Mouse (Mus musculus): ENCODE data around the gene Olfr532. TPM values are rescaled to one million over a fixed set of nuclear protein-coding genes. Genes with fewer than 3 reads are reported as not detected.
"Not testable (repeated sequence)": the region's sequence is repeated elsewhere in the genome, so short reads cannot be mapped to it uniquely, and the experiment has no call there.

Olfr532 gene
- polyA plus RNA-seq (2012; rRNA removed), result not detected in 2 replicates

GRCm38 (mm10) chr7:140421539-140421938, at the start of gene Olfr532:
TSS of gene Olfr532 (minus strand) at chr7:140421639.
- DNase-seq (ENCODE audit: low read depth), result no peak
- TF ChIP-seq CTCF (IDR thresholded peaks at IDR 0.05; ENCODE audit: borderline replicate concordance, extremely low read depth, insufficient read depth, insufficient read length) (no peak), POLR2A (IDR thresholded peaks at IDR 0.05; ENCODE audit: borderline replicate concordance, extremely low read depth, insufficient read depth, insufficient read length, poor library complexity, severe bottlenecking) (no peak)

- DNase-seq (ENCODE audit: low read depth), result not testable (repeated sequence)
These were observed 41.6 kb upstream of the Olfr532 start, which contains the start of gene Olfr533 for GRCm38 (mm10) chr7:140463070-140463469. TSS of gene Olfr533 (plus strand) at chr7:140463370.

GRCm38 (mm10) chr7:140443141-140443540, 21.7 kb upstream of the Olfr532 start:
- TF ChIP-seq CTCF (IDR thresholded peaks at IDR 0.05; ENCODE audit: borderline replicate concordance, extremely low read depth, insufficient read depth, insufficient read length) (no peak), POLR2A (IDR thresholded peaks at IDR 0.05; ENCODE audit: borderline replicate concordance, extremely low read depth, insufficient read depth, insufficient read length, poor library complexity, severe bottlenecking) (no peak)
- DNase-seq (ENCODE audit: low read depth), result no peak

GRCm38 (mm10) chr7:140402818-140403217, 18.6 kb downstream of the Olfr532 start, which contains the start of gene Olfr531:
TSS of gene Olfr531 (minus strand) at chr7:140402918.
- no peak for DNase-seq (ENCODE audit: low read depth)
- no peak for TF ChIP-seq POLR2A (IDR thresholded peaks at IDR 0.05; ENCODE audit: borderline replicate concordance, extremely low read depth, insufficient read depth, insufficient read length, poor library complexity, severe bottlenecking)
- no peak for TF ChIP-seq CTCF (IDR thresholded peaks at IDR 0.05; ENCODE audit: borderline replicate concordance, extremely low read depth, insufficient read depth, insufficient read length)

GRCm38 (mm10) chr7:140376911-140377310, 44.5 kb downstream of the Olfr532 start:
- DNase-seq (ENCODE audit: low read depth), result no peak
- TF ChIP-seq POLR2A (IDR thresholded peaks at IDR 0.05; ENCODE audit: borderline replicate concordance, extremely low read depth, insufficient read depth, insufficient read length, poor library complexity, severe bottlenecking) (no peak), CTCF (IDR thresholded peaks at IDR 0.05; ENCODE audit: borderline replicate concordance, extremely low read depth, insufficient read depth, insufficient read length) (no peak)

- DNase-seq (ENCODE audit: low read depth), result no peak
- no peak for TF ChIP-seq POLR2A (IDR thresholded peaks at IDR 0.05; ENCODE audit: borderline replicate concordance, extremely low read depth, insufficient read depth, insufficient read length, poor library complexity, severe bottlenecking)
- TF ChIP-seq CTCF (IDR thresholded peaks at IDR 0.05; ENCODE audit: borderline replicate concordance, extremely low read depth, insufficient read depth, insufficient read length), result no peak
These were observed 45.2 kb downstream of the Olfr532 start, which contains the start of gene Olfr530 for GRCm38 (mm10) chr7:140376231-140376630. TSS of gene Olfr530 (minus strand) at chr7:140376331.

GRCm38 (mm10) chr7:140374300-140374699, 47.1 kb downstream of the Olfr532 start:
- no peak for DNase-seq (ENCODE audit: low read depth)
- TF ChIP-seq CTCF (IDR thresholded peaks at IDR 0.05; ENCODE audit: borderline replicate concordance, extremely low read depth, insufficient read depth, insufficient read length), result no peak

Other genes starting within 250 kb of the Olfr532 start
- gene Olfr523, start 248.4 kb downstream of the Olfr532 start, polyA plus RNA-seq (2012; rRNA removed), result not detected in 2 replicates
- gene Olfr524, start 215.7 kb downstream of the Olfr532 start, polyA plus RNA-seq (2012; rRNA removed), result not detected in 2 replicates
- gene Cd163l1, start 203.4 kb downstream of the Olfr532 start, polyA plus RNA-seq (2012; rRNA removed), result 0.04 TPM in 1 of 2 replicates, not detected in the other
- gene 5830411N06Rik, start 174.4 kb downstream of the Olfr532 start, polyA plus RNA-seq (2012; rRNA removed), result 0.05 TPM in 1 of 2 replicates, not detected in the other
- not detected in 2 replicates for gene Olfr525, start 100.8 kb downstream of the Olfr532 start, polyA plus RNA-seq (2012; rRNA removed)
- gene Olfr527, start 87.6 kb downstream of the Olfr532 start, polyA plus RNA-seq (2012; rRNA removed), result not detected in 2 replicates
- not detected in 2 replicates for gene Olfr60, start 60.0 kb downstream of the Olfr532 start, polyA plus RNA-seq (2012; rRNA removed)
- gene Olfr530, start 45.3 kb downstream of the Olfr532 start, polyA plus RNA-seq (2012; rRNA removed), result not detected in 2 replicates
- not detected in 2 replicates for gene Olfr531, start 18.7 kb downstream of the Olfr532 start, polyA plus RNA-seq (2012; rRNA removed)
- not detected in 2 replicates for gene Olfr533, start 41.7 kb upstream of the Olfr532 start, polyA plus RNA-seq (2012; rRNA removed)
- gene Olfr535, start 62.6 kb upstream of the Olfr532 start, polyA plus RNA-seq (2012; rRNA removed), result not detected in 2 replicates
- not detected in 2 replicates for gene Olfr536, start 85.8 kb upstream of the Olfr532 start, polyA plus RNA-seq (2012; rRNA removed)
- gene Olfr538, start 146.2 kb upstream of the Olfr532 start, polyA plus RNA-seq (2012; rRNA removed), result not detected in 2 replicates
- gene Olfr46, start 179.6 kb upstream of the Olfr532 start, polyA plus RNA-seq (2012; rRNA removed), result not detected in 2 replicates
- not detected in 2 replicates for gene Olfr61, start 207.3 kb upstream of the Olfr532 start, polyA plus RNA-seq (2012; rRNA removed)
- not detected in 2 replicates for gene Olfr53, start 224.8 kb upstream of the Olfr532 start, polyA plus RNA-seq (2012; rRNA removed)
- gene Olfr539, start 238.3 kb upstream of the Olfr532 start, polyA plus RNA-seq (2012; rRNA removed), result 0.01 and 0.03 TPM in 2 replicates